Mouse (Mus musculus) E14TG2a.4 (cell line): ENCODE data around the gene Foxn3.

Experiments
- H3K27me3 ChIP-seq: 2 replicates; pipeline ENCODE4 v1.6.1; 2014; ENCODE audit warnings: low read length, control low read depth; ENCODE audit not compliant: insufficient read depth
- H3K36me3 ChIP-seq: 2 replicates; pipeline ENCODE4 v1.6.1; 2014; ENCODE audit warnings: low read length, control low read depth; ENCODE audit not compliant: insufficient read depth
- H3K4me1 ChIP-seq: replicated peaks from 2 replicates; pipeline ENCODE4 v1.6.1; 2014; ENCODE audit warnings: low read depth, low read length, control low read depth
- H3K4me3 ChIP-seq: replicated peaks from 2 replicates; pipeline ENCODE4 v1.5.1; 2014; ENCODE audit warnings: mild to moderate bottlenecking, low read length
- H3K9me3 ChIP-seq: 2 replicates; pipeline ENCODE4 v1.6.1; 2014; ENCODE audit warnings: low read length, control low read depth
- CTCF ChIP-seq: conservative IDR thresholded peaks from 2 replicates; pipeline ENCODE4 v1.5.1; 2014; ENCODE audit warnings: low read length
- NANOG ChIP-seq: IDR thresholded peaks from 2 replicates; pipeline ENCODE4 v1.6.1; 2014; ENCODE audit warnings: borderline replicate concordance, low read length, mixed read lengths
- POU5F1 ChIP-seq: IDR thresholded peaks from 2 replicates; pipeline ENCODE4 v1.6.1; 2014; ENCODE audit warnings: low read length, borderline replicate concordance

Foxn3 gene

DNA sequence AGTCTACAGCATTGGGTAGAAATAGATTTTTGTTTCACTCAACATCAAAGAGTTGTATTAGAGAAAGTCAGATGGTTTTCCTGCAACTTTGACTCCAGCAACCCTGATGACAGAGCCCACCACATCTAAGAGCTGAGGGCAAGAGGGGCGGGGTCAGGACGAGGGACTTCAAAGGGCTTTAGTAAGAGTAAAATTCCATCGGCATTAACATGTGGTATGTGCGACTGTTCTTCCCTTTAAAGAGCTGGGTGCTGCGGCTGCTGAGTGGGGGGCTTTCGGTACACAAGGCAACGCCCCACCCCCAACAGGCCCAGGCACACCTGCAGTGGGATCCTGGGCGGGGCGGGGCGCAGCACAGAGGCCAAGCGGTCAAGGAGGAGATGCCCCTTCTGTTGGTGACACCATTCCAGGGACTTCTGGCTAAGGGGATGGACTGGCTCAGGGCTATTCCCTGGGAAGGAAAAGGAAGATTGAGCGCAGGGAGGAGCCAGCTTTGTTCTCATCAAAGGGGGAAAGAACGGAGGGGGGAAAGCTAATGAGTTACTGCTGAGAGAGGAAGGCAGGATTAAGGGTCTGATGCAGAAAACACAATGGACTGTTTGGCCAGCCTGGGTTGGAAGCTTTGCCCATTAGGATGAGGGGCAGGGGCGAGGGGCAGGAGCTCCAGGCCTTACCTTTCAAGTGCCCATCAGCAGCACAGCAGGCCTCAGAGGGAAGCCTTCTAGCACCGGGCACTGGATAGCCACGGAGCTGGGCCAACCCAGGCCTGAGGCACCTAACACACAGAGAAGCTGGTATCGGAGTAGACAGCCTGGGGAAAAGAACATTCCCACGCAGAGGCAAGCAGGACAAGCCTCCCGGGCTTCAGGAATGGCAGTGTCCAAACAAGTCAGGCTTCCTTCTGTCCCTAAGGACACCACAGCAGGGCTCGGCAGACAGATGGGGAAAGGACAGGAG, 233.8 kb downstream of the Foxn3 start:
- Histone ChIP-seq H3K27me3 (no peaks in the 10 kb centered on the region), H3K4me3 (0 out of 2 replicates have a peak overlapping the region, but pooled peaks have one; percentile 26), H3K9me3 (no peaks in the 10 kb centered on the region), H3K4me1 (peaks cover 72% of the 10 kb centered on the region), H3K36me3 (peaks cover 35% of the 10 kb centered on the region)
- TF ChIP-seq POU5F1 (no peak), CTCF (no peak), NANOG (no peak; the same call in 1 of the 2 replicates)

DNA sequence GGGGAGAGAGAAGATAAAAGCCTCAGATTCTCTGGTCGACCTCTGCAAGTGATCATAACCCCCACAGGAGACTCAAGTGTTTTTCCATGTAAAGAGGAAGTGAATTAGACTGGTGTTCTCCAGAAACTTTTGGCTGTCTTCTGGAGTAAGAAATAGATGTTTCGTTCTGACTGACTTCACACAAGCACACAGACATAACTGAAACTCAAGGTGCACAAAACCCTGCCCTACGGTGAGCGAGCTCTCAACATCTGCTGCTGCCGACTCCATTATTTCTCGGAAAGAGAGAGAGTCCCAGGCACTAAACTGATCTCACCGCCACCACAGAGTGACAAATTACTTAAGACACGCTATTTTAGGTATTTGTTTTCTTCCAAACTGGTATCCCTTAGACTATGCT, 237.2 kb downstream of the Foxn3 start:
- no peaks in the 10 kb centered on the region for H3K27me3 ChIP-seq
- peaks cover 54% of the 10 kb centered on the region for H3K4me1 ChIP-seq
- no peaks in the 10 kb centered on the region for H3K9me3 ChIP-seq
- H3K4me3 ChIP-seq, result no peak overlapping the region
- H3K36me3 ChIP-seq, result peaks cover 18% of the 10 kb centered on the region; the same call in 1 of the 2 replicates
- TF ChIP-seq POU5F1 (no peak), NANOG (no peak), CTCF (no peak)

DNA sequence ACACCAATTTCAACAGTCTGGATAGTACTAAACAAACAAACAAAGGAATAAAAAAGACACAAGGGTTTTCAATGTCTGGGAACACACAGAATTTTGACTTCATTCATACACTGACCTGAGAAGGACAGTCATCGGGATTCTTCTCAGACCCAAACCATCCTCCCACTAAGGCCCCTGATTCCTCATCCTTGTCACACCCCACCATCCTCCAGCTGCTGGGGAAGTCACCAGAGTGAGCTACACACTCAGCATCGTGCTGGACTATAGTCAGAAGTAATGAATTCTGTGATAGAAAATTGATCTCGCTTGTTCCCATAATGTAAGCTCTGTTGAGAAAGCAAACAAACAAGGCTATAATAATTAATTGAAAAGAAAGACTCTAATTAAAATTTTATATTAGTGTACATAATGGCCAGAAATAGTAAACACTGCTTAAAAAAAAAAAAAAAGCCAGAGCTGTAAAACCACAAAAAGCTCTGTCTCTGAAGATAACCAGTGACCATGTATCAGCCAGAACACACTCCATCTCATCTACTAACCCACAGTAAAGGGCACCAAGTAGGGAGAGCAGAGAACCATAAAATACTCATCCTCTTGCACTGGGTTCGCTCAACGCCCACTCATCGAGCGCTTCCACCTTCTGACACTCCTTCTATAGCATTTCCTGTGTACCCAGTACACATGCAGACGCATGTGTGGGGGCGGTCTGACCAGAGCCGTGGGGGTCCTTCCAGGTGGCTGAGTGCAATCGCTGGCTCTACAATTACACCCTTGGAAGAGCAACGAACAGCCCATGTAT, 241.6 kb downstream of the Foxn3 start:
- H3K4me1 ChIP-seq, result peaks cover 26% of the 10 kb centered on the region
- H3K9me3 ChIP-seq, result no peaks in the 10 kb centered on the region
- TF ChIP-seq CTCF (no peak), NANOG (no peak), POU5F1 (no peak)
- H3K36me3 ChIP-seq, result peaks cover 19% of the 10 kb centered on the region
- no peak overlapping the region for H3K4me3 ChIP-seq
- H3K27me3 ChIP-seq, result no peaks in the 10 kb centered on the region

DNA sequence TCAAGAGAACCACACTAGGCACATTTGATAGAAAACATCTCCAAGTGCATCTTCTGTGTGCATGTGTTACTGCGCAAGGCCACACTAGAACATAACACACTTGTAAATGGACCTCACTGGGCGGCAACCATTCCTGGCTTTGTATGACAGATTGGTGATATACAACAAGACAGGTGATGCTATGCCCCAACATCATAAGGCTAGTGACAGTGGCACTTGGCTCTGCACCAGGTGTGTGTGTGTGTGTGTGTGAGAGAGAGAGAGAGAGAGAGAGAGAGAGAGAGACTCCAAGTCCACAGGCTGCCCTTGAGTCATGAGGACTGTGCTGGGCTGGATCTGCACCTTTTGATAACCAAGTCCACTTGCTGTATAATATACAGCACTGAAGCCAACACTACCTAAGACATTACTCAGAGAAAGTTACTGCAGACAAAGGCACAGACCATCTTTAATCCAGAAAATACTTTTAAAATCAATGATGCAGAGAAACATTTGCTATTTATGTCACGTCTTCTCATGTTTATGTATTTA, 242.4 kb downstream of the Foxn3 start:
- H3K27me3 ChIP-seq, result no peaks in the 10 kb centered on the region
- peaks cover 19% of the 10 kb centered on the region for H3K36me3 ChIP-seq
- peaks cover 27% of the 10 kb centered on the region for H3K4me1 ChIP-seq
- H3K4me3 ChIP-seq, result no peak overlapping the region
- no peak for TF ChIP-seq NANOG
- no peak for TF ChIP-seq CTCF
- TF ChIP-seq POU5F1, result no peak
- no peaks in the 10 kb centered on the region for H3K9me3 ChIP-seq

GRCm38 (mm10) chr12:99319896-99320295, 243.5 kb downstream of the Foxn3 start:
- Histone ChIP-seq H3K36me3 (peaks cover 14% of the 10 kb centered on the region), H3K9me3 (no peaks in the 10 kb centered on the region), H3K4me3 (no peak overlapping the region), H3K4me1 (peaks cover 23% of the 10 kb centered on the region), H3K27me3 (no peaks in the 10 kb centered on the region)
- no peak for TF ChIP-seq NANOG

- no peak for TF ChIP-seq CTCF
- no peak for TF ChIP-seq NANOG
- TF ChIP-seq POU5F1, result no peak
- H3K36me3 ChIP-seq, result peaks cover 12% of the 10 kb centered on the region
Observed at GRCm38 (mm10) chr12:99319171-99319570, 244.2 kb downstream of the Foxn3 start.

DNA sequence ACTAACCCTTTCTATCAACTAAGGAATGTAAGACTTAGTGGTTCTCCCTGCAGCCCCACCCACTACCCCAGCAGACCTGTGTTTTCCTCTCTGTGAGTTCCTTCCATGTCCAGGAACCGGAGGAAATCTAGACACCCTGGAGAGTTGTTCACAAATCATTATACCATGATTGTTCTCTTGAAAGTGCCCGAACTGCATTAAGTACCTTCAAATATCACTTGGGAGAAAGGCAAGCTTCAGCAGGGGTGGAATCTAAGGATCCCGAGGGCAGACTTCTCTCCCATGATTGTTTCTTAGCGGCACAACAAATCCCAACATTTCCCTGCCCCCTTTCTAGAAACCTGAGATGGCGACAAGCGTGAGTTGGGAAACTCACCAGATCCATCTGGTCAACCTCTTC, 247.5 kb downstream of the Foxn3 start:
- Histone ChIP-seq H3K27me3 (no peaks in the 10 kb centered on the region), H3K4me1 (peaks cover 8% of the 10 kb centered on the region), H3K4me3 (no peak overlapping the region), H3K9me3 (no peaks in the 10 kb centered on the region), H3K36me3 (peaks cover 6% of the 10 kb centered on the region)
- no peak for TF ChIP-seq CTCF
- peak; percentile 34; the same call in 1 of the 2 replicates for TF ChIP-seq NANOG
- TF ChIP-seq POU5F1, result no peak

More at GRCm38 (mm10) chr12:99319171-99319570, 244.2 kb downstream of the Foxn3 start:
- Histone ChIP-seq H3K27me3 (no peaks in the 10 kb centered on the region), H3K4me3 (no peak overlapping the region), H3K4me1 (peaks cover 20% of the 10 kb centered on the region), H3K9me3 (no peaks in the 10 kb centered on the region)

DNA sequence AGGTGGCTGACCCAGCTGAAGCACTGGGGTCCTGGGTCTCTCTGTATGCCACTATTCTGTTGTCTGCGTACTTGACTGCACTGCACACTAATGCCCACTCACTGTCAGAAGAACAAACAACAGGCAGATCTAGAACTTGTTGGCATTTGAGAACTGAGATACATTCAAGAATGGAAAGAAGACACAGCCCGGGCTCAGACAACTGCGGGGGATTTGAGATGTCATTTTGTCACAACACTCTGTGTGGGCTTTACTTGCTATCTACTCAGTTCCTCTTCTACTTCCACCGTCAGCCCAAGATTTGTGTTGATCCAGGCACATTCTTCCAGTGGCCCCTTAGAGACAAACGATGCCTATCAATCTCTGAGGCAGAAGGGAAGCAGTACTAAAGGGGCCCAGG, 248.6 kb downstream of the Foxn3 start:
- Histone ChIP-seq H3K4me3 (no peak overlapping the region), H3K4me1 (peaks cover 5% of the 10 kb centered on the region), H3K9me3 (no peaks in the 10 kb centered on the region), H3K27me3 (no peaks in the 10 kb centered on the region), H3K36me3 (peaks cover 6% of the 10 kb centered on the region)
- TF ChIP-seq NANOG, result no peak
